Mouse (Mus musculus) heart, adult 2 months (tissue): Measurements from ENCODE around the gene Ciart.
"Not testable (repeated sequence)": the region's sequence is repeated elsewhere in the genome, so short reads cannot be mapped to it uniquely, and the experiment has no call there.

ENCODE experiments used
- CTCF ChIP-seq: fragments of 200-600 bp; IDR thresholded peaks from 2 replicates; pipeline ENCODE4 v1.8.1; 2022; ENCODE audit warnings: antibody characterized with exemption, mild to moderate bottlenecking, moderate library complexity
- POLR2A ChIP-seq: fragments of 200-500 bp; IDR thresholded peaks from 2 replicates; pipeline ENCODE4 v1.6.1; 2011; ENCODE audit warnings: mild to moderate bottlenecking, low read depth, low read length, control low read depth; ENCODE audit not compliant: insufficient read depth

GRCm38 (mm10) chr3:95920532-95920931, 38.5 kb upstream of the Ciart start:
- not testable (repeated sequence) for TF ChIP-seq CTCF, POLR2A
